Mouse (Mus musculus): ENCODE data around the gene Memo1.

GRCm38 (mm10) chr17:74173726-74174125 is 121.6 kb downstream of the Memo1 start:
- TF ChIP-seq GATA1 (IDR thresholded peaks at IDR 0.05; ENCODE audit: low read length) (no peak), TAL1 (IDR thresholded peaks at IDR 0.05; ENCODE audit: low read length) (no peak)

All from erythroblast, embryonic 14.5 days (primary cell).